Mouse (Mus musculus): Measurements from ENCODE around the gene Actl11. TPM values are rescaled to one million over a fixed set of nuclear protein-coding genes. Genes with fewer than 3 reads are reported as not detected.

The Actl11 gene
- not detected in 2 replicates for polyA plus RNA-seq (2015; fragmentation: Nextera tagmentation; extraction: Ambion mirVana)

- Histone ChIP-seq H3K4me3 (replicated peaks) (no peak within 1 kb of the TSS), H3K9me3 (no peaks in the 10 kb centered on the region), H3K27me3 (replicated peaks) (no peaks in the 10 kb centered on the region), H3K9ac (no peak within 1 kb of the TSS), H3K27ac (peak within 1 kb of the TSS; percentile 35), H3K36me3 (no peaks in the 10 kb centered on the region), H3K4me1 (peaks cover 8% of the 10 kb centered on the region; the same call in 1 of the 2 replicates), H3K4me2 (no peak within 1 kb of the TSS)
- ATAC-seq (ENCODE audit: insufficient read depth, low FRiP score, low read depth): no peak
- 58% methylated on average over 3 of the region's 3 CpGs for WGBS
These were observed at the start of gene Actl11 for GRCm38 (mm10) chr9:107928169-107928568. Gene Actl11, plus strand, starts transcription at chr9:107928469.

- WGBS: 63% methylated on average over 4 of the region's 4 CpGs
These were observed 47.9 kb upstream of the Actl11 start for GRCm38 (mm10) chr9:107880411-107880810.

GRCm38 (mm10) chr9:107887804-107888266 is 40.4 kb upstream of the Actl11 start, which contains the start of gene Mon1a:
Gene Mon1a, plus strand, starts transcription at chr9:107888151.
- H3K27me3 ChIP-seq (replicated peaks): no peaks in the 10 kb centered on the region
- H3K4me1 ChIP-seq: peaks cover 15% of the 10 kb centered on the region
- peak within 1 kb of the TSS; percentile 87 for H3K4me3 ChIP-seq (replicated peaks)
- H3K9me3 ChIP-seq: no peaks in the 10 kb centered on the region
- H3K4me2 ChIP-seq: peak within 1 kb of the TSS; percentile 89
- no peaks in the 10 kb centered on the region for H3K36me3 ChIP-seq
- peak; percentile 96 for ATAC-seq (ENCODE audit: insufficient read depth, low FRiP score, low read depth)
- peak within 1 kb of the TSS; percentile 81 for H3K27ac ChIP-seq
- WGBS: under 1% methylated on average over 28 of the region's 28 CpGs
- H3K9ac ChIP-seq: peak within 1 kb of the TSS; percentile 74

More at GRCm38 (mm10) chr9:107880411-107880810, 47.9 kb upstream of the Actl11 start:
- Histone ChIP-seq H3K27ac (no peak overlapping the region), H3K4me1 (no peaks in the 10 kb centered on the region), H3K36me3 (no peaks in the 10 kb centered on the region), H3K9me3 (no peaks in the 10 kb centered on the region), H3K4me2 (no peak overlapping the region), H3K9ac (no peak overlapping the region), H3K4me3 (replicated peaks) (no peak overlapping the region), H3K27me3 (replicated peaks) (no peaks in the 10 kb centered on the region)
- ATAC-seq (ENCODE audit: insufficient read depth, low FRiP score, low read depth): no peak

- Histone ChIP-seq H3K27me3 (replicated peaks) (no peaks in the 10 kb centered on the region), H3K4me1 (peaks cover 15% of the 10 kb centered on the region), H3K4me2 (peak overlapping the region; percentile 89), H3K9me3 (no peaks in the 10 kb centered on the region), H3K36me3 (no peaks in the 10 kb centered on the region), H3K4me3 (replicated peaks) (peak overlapping the region; percentile 87), H3K27ac (peak overlapping the region; percentile 81), H3K9ac (peak overlapping the region; percentile 74)
- ATAC-seq (ENCODE audit: insufficient read depth, low FRiP score, low read depth): peak; percentile 45
- 0% methylated on average over 18 of the region's 18 CpGs for WGBS
These were observed 39.9 kb upstream of the Actl11 start for GRCm38 (mm10) chr9:107888267-107888850.

- 67% methylated on average over 6 of the region's 6 CpGs for WGBS
- Histone ChIP-seq H3K36me3 (no peaks in the 10 kb centered on the region), H3K4me3 (replicated peaks) (0 out of 2 replicates have a peak overlapping the region, but pooled peaks have one; percentile 7), H3K27me3 (replicated peaks) (no peaks in the 10 kb centered on the region), H3K4me2 (0 out of 2 replicates have a peak overlapping the region, but pooled peaks have one; percentile 16), H3K4me1 (peaks cover 15% of the 10 kb centered on the region), H3K9ac (no peak overlapping the region), H3K27ac (peak overlapping the region; percentile 81), H3K9me3 (no peaks in the 10 kb centered on the region)
- ATAC-seq (ENCODE audit: insufficient read depth, low FRiP score, low read depth): no peak
These were observed 38.0 kb upstream of the Actl11 start for GRCm38 (mm10) chr9:107890260-107890659.

- H3K36me3 ChIP-seq: peaks cover 1% of the 10 kb centered on the region; the same call in 1 of the 2 replicates
- H3K4me2 ChIP-seq: no peak overlapping the region
- no peak overlapping the region for H3K27ac ChIP-seq
- 94% methylated on average over 1 of the region's 1 CpGs for WGBS
- peaks cover 15% of the 10 kb centered on the region for H3K4me1 ChIP-seq
- ATAC-seq (ENCODE audit: insufficient read depth, low FRiP score, low read depth): no peak
- H3K9me3 ChIP-seq: no peaks in the 10 kb centered on the region
- no peak overlapping the region for H3K4me3 ChIP-seq (replicated peaks)
- no peak overlapping the region for H3K9ac ChIP-seq
- no peaks in the 10 kb centered on the region for H3K27me3 ChIP-seq (replicated peaks)
These were observed 37.2 kb upstream of the Actl11 start for GRCm38 (mm10) chr9:107891023-107891422.

- 0 out of 2 replicates have a peak, but pooled peaks cover 12% of the 10 kb centered on the region for H3K27me3 ChIP-seq (replicated peaks)
- WGBS: 91% methylated on average over 10 of the region's 10 CpGs
- H3K4me1 ChIP-seq: 0 out of 2 replicates have a peak, but pooled peaks cover 5% of the 10 kb centered on the region
- H3K36me3 ChIP-seq: peaks cover 8% of the 10 kb centered on the region; the same call in 1 of the 2 replicates
- no peak overlapping the region for H3K4me3 ChIP-seq (replicated peaks)
- H3K4me2 ChIP-seq: no peak overlapping the region
- no peaks in the 10 kb centered on the region for H3K9me3 ChIP-seq
- H3K27ac ChIP-seq: no peak overlapping the region
- H3K9ac ChIP-seq: no peak overlapping the region
- no peak for ATAC-seq (ENCODE audit: insufficient read depth, low FRiP score, low read depth)
These were observed 29.7 kb upstream of the Actl11 start for GRCm38 (mm10) chr9:107898563-107898962.

GRCm38 (mm10) chr9:107899855-107900254 is 28.4 kb upstream of the Actl11 start:
- 77% methylated on average over 12 of the region's 12 CpGs for WGBS
- no peak for ATAC-seq (ENCODE audit: insufficient read depth, low FRiP score, low read depth)
- H3K27ac ChIP-seq: no peak overlapping the region
- peaks cover 8% of the 10 kb centered on the region; the same call in 1 of the 2 replicates for H3K36me3 ChIP-seq
- H3K4me2 ChIP-seq: no peak overlapping the region
- H3K4me3 ChIP-seq (replicated peaks): no peak overlapping the region
- 0 out of 2 replicates have a peak, but pooled peaks cover 5% of the 10 kb centered on the region for H3K4me1 ChIP-seq
- H3K27me3 ChIP-seq (replicated peaks): 0 out of 2 replicates have a peak, but pooled peaks cover 12% of the 10 kb centered on the region
- H3K9ac ChIP-seq: no peak overlapping the region
- no peaks in the 10 kb centered on the region for H3K9me3 ChIP-seq

GRCm38 (mm10) chr9:107900840-107901626 is 27.2 kb upstream of the Actl11 start:
- Histone ChIP-seq H3K27ac (no peak overlapping the region), H3K9me3 (no peaks in the 10 kb centered on the region), H3K4me3 (replicated peaks) (peak overlapping the region; percentile 24), H3K27me3 (replicated peaks) (0 out of 2 replicates have a peak, but pooled peaks cover 12% of the 10 kb centered on the region), H3K36me3 (peaks cover 6% of the 10 kb centered on the region; the same call in 1 of the 2 replicates), H3K4me1 (peaks cover 13% of the 10 kb centered on the region), H3K9ac (no peak overlapping the region), H3K4me2 (peak overlapping the region; percentile 61)
- ATAC-seq (ENCODE audit: insufficient read depth, low FRiP score, low read depth): peak; percentile 47; the same call in 1 of the 2 replicates
- 14% methylated on average over 44 of the region's 44 CpGs for WGBS

GRCm38 (mm10) chr9:107901627-107901914 is 26.7 kb upstream of the Actl11 start:
- Histone ChIP-seq H3K9ac (no peak overlapping the region), H3K9me3 (no peaks in the 10 kb centered on the region), H3K4me2 (peak overlapping the region; percentile 61), H3K36me3 (0 out of 2 replicates have a peak, but pooled peaks cover 3% of the 10 kb centered on the region), H3K27ac (no peak overlapping the region), H3K27me3 (replicated peaks) (0 out of 2 replicates have a peak, but pooled peaks cover 12% of the 10 kb centered on the region), H3K4me3 (replicated peaks) (no peak overlapping the region), H3K4me1 (peaks cover 18% of the 10 kb centered on the region)
- WGBS: 29% methylated on average over 17 of the region's 17 CpGs
- no peak for ATAC-seq (ENCODE audit: insufficient read depth, low FRiP score, low read depth)

- H3K4me1 ChIP-seq: peaks cover 41% of the 10 kb centered on the region
- ATAC-seq (ENCODE audit: insufficient read depth, low FRiP score, low read depth): 0 out of 2 replicates have a peak, but pooled peaks have one; percentile 9
- H3K36me3 ChIP-seq: 0 out of 2 replicates have a peak, but pooled peaks cover 3% of the 10 kb centered on the region
- no peak overlapping the region for H3K4me3 ChIP-seq (replicated peaks)
- 0 out of 2 replicates have a peak, but pooled peaks cover 12% of the 10 kb centered on the region for H3K27me3 ChIP-seq (replicated peaks)
- WGBS: 2% methylated on average over 4 of the region's 4 CpGs
- H3K9me3 ChIP-seq: no peaks in the 10 kb centered on the region
- no peak overlapping the region for H3K4me2 ChIP-seq
- no peak overlapping the region for H3K9ac ChIP-seq
- H3K27ac ChIP-seq: no peak overlapping the region; the same call in 1 of the 2 replicates
These were observed 23.5 kb upstream of the Actl11 start for GRCm38 (mm10) chr9:107904726-107905125.
